Mouse (Mus musculus): Measurements from ENCODE around the gene Immp2l.

The Immp2l gene

GRCm38 (mm10) chr12:41469096-41469801, 445.4 kb downstream of the Immp2l start:
- DNase-seq, result no peak

- DNase-seq, result no peak
Observed at GRCm38 (mm10) chr12:41481486-41481885, 457.6 kb downstream of the Immp2l start.

GRCm38 (mm10) chr12:41483091-41483592, 459.3 kb downstream of the Immp2l start:
- no peak for DNase-seq

GRCm38 (mm10) chr12:41483593-41484451, 459.9 kb downstream of the Immp2l start:
- peak; percentile 13 for DNase-seq

- DNase-seq, result peak; percentile 59
Observed at GRCm38 (mm10) chr12:41484689-41485511, 461.0 kb downstream of the Immp2l start.

GRCm38 (mm10) chr12:41485512-41486215, 461.8 kb downstream of the Immp2l start:
- peak; percentile 90 for DNase-seq

- DNase-seq, result no peak
Observed at GRCm38 (mm10) chr12:41486331-41486730, 462.4 kb downstream of the Immp2l start, which contains the start of gene Lrrn3. TSS of gene Lrrn3 (minus strand) at chr12:41486431.

GRCm38 (mm10) chr12:41487005-41487404, 463.1 kb downstream of the Immp2l start:
- no peak for DNase-seq

- peak; percentile 20 for DNase-seq
Observed at GRCm38 (mm10) chr12:41494620-41495019, 470.7 kb downstream of the Immp2l start.

- DNase-seq, result no peak
Observed at GRCm38 (mm10) chr12:41500049-41500820, 476.3 kb downstream of the Immp2l start.

GRCm38 (mm10) chr12:41508610-41509009, 484.7 kb downstream of the Immp2l start:
- DNase-seq, result no peak

GRCm38 (mm10) chr12:41510588-41510987, 486.7 kb downstream of the Immp2l start:
- DNase-seq, result no peak

- DNase-seq, result no peak
Observed at GRCm38 (mm10) chr12:41518897-41519296, 495.0 kb downstream of the Immp2l start.

- no peak for DNase-seq
Observed at GRCm38 (mm10) chr12:41520326-41520725, 496.4 kb downstream of the Immp2l start.

- no peak for DNase-seq
Observed at GRCm38 (mm10) chr12:41521671-41522070, 497.8 kb downstream of the Immp2l start.

- no peak for DNase-seq
Observed at GRCm38 (mm10) chr12:41526688-41527087, 502.8 kb downstream of the Immp2l start.

- DNase-seq, result no peak
Observed at GRCm38 (mm10) chr12:41528410-41528809, 504.5 kb downstream of the Immp2l start.

GRCm38 (mm10) chr12:41539989-41540388, 516.1 kb downstream of the Immp2l start:
- DNase-seq, result no peak

GRCm38 (mm10) chr12:41551578-41551977, 527.7 kb downstream of the Immp2l start:
- DNase-seq, result no peak

GRCm38 (mm10) chr12:41557832-41558231, 533.9 kb downstream of the Immp2l start:
- no peak for DNase-seq

Data from layer of hippocampus, adult 9-11 months (tissue).